In genomic region chr13:34256676-34257075, GRCm38 (mm10) we compare ENCODE assay signal across 23 mouse cellular contexts.
DNase-seq lines count a peak whose midpoint lies in the region; ATAC-seq and TF ChIP-seq lines count a peak whose summit lies in the region.
"Had no signal": no experiment of that assay in that cellular context is flagged by ENCODE, and none has a peak within 500 bp of the region (broad histone marks: within the 10 kb centered on the region; RNA-seq: fewer than 3 reads in every experiment).

No protein-coding gene starts in this region.

- no peak overlapping the region for H3K9ac ChIP-seq in kidney, embryonic 14.5 days (ENCODE audit: low read depth, low read length)
- H3K9ac ChIP-seq: liver, embryonic 14.5 days; midbrain, embryonic 12.5 days had no signal

- H3K9me3 ChIP-seq in kidney, embryonic 14.5 days (ENCODE audit: control insufficient read depth, low read length), result no peaks in the 10 kb centered on the region
- H3K9me3 ChIP-seq: forebrain, embryonic 10.5 days; heart, embryonic 10.5 days; hindbrain, embryonic 10.5 days; limb, embryonic 10.5 days; midbrain, embryonic 12.5 days had no signal

- no peak for ATAC-seq in kidney, embryonic 14.5 days (ENCODE audit: low FRiP score, low TSS enrichment)
- ATAC-seq: CD4-positive, CD25-positive, alpha-beta regulatory T cell, adult 4 months; forebrain, embryonic 16.5 days; hindbrain, postnatal 0 days had no signal

- no peaks in the 10 kb centered on the region for H3K36me3 ChIP-seq in kidney, embryonic 14.5 days (ENCODE audit: control insufficient read depth, insufficient read depth, low read length)
- H3K36me3 ChIP-seq: heart, embryonic 10.5 days; limb, embryonic 10.5 days had no signal

- H3K4me3 ChIP-seq in kidney, embryonic 14.5 days (ENCODE audit: low read length), result no peak overlapping the region
- H3K4me3 ChIP-seq in cortical plate, adult 2 months (ENCODE audit: insufficient read depth, low read length), result no peak overlapping the region
- H3K4me3 ChIP-seq: forebrain, embryonic 10.5 days; heart, embryonic 10.5 days; hindbrain, embryonic 10.5 days; limb, embryonic 10.5 days; midbrain, embryonic 12.5 days had no signal

- DNase-seq in kidney, adult 18-20 months, result peak; percentile 60
- DNase-seq in kidney, adult 9 months, result peak; percentile 91
- DNase-seq in kidney, postnatal 36 days, result peak; percentile 67 to 86
- no peak for DNase-seq in MN1 (ENCODE audit: low spot score)
- DNase-seq in embryo, embryonic 10 days (ENCODE audit: low spot score), result no peak
- DNase-seq: adrenal gland, postnatal 25 days; cerebellum, adult 9-10 months; gastrocnemius, postnatal 10 days; layer of hippocampus, adult 9-11 months; thymus, adult 18-20 months; thymus, postnatal 4 days had no signal

- no peak for TF ChIP-seq POLR2A in cortical plate, adult 2 months (IDR thresholded peaks at IDR 0.05; ENCODE audit: extremely low read depth, insufficient read depth, low read length)

- H3K4me2 ChIP-seq in kidney, embryonic 14.5 days (replicated peaks; ENCODE audit: low read depth, low read length), result no peak overlapping the region
- H3K4me2 ChIP-seq: midbrain, embryonic 12.5 days had no signal

- 87% methylated on average over 2 of the region's 2 CpGs for WGBS in kidney, embryonic 14.5 days

- no peaks in the 10 kb centered on the region for H3K27me3 ChIP-seq in kidney, embryonic 14.5 days (ENCODE audit: control insufficient read depth, insufficient read depth, low read length)

- no peak overlapping the region for H3K27ac ChIP-seq in kidney, embryonic 14.5 days (ENCODE audit: low read depth, low read length)
- H3K27ac ChIP-seq in cortical plate, adult 2 months (ENCODE audit: insufficient read depth, low read length), result peak overlapping the region; percentile 5; the same call in 1 of the 2 replicates
- H3K27ac ChIP-seq: forebrain, embryonic 10.5 days; heart, embryonic 10.5 days; hindbrain, embryonic 10.5 days; hindbrain, postnatal 0 days; limb, embryonic 10.5 days; liver, embryonic 14.5 days; macrophage; midbrain, embryonic 12.5 days had no signal

- TF ChIP-seq CTCF in cortical plate, adult 2 months (IDR thresholded peaks at IDR 0.05; ENCODE audit: extremely low read depth, insufficient read depth, low read length), result no peak

- 0 out of 2 replicates have a peak, but pooled peaks cover 3% of the 10 kb centered on the region for H3K4me1 ChIP-seq in kidney, embryonic 14.5 days (ENCODE audit: control insufficient read depth, insufficient read depth, low read length)
- H3K4me1 ChIP-seq in cortical plate, adult 2 months (ENCODE audit: control insufficient read depth, insufficient read depth, low read length), result peaks cover 11% of the 10 kb centered on the region

Comparison
In these comparisons a context has a peak if more than half of its experiments do, and no peak if none do; other contexts are left out.
1. DNase-seq: peak in kidney, adult 18-20 months (single experiment), kidney, adult 9 months (single experiment) and kidney, postnatal 36 days (2 of 2); none in MN1 (single experiment) and embryo, embryonic 10 days (single experiment).